Mouse (Mus musculus): Measurements from ENCODE around the gene Prnp.

GRCm38 (mm10) chr2:131907311-131907710 is 2.4 kb upstream of the Prnp start:
- TF ChIP-seq CTCF (IDR thresholded peaks at IDR 0.05; ENCODE audit: insufficient read depth, low read depth, low read length) (no peak), POLR2A (IDR thresholded peaks at IDR 0.05; ENCODE audit: insufficient read depth, low read depth, low read length) (no peak)
